Comparison of ENCODE assay signal across 15 mouse cellular contexts in genomic region chr9:66205702-66206101, GRCm38 (mm10). TPM values are rescaled to one million over a fixed set of nuclear protein-coding genes. Genes with fewer than 3 reads are reported as not detected.
DNase-seq lines count a peak whose midpoint lies in the region; ATAC-seq and TF ChIP-seq lines count a peak whose summit lies in the region.
"Had no signal": no experiment of that assay in that cellular context is flagged by ENCODE, and none has a peak within 500 bp of the region (broad histone marks: within the 10 kb centered on the region; RNA-seq: fewer than 3 reads in every experiment).

No protein-coding gene starts in this region.

- H3K4me2 ChIP-seq in midbrain, embryonic 15.5 days = no peak overlapping the region
- H3K4me2 ChIP-seq: heart, embryonic 13.5 days; hindbrain, embryonic 15.5 days; kidney, embryonic 15.5 days; limb, embryonic 12.5 days had no signal

- no peak for TF ChIP-seq CTCF in small intestine, adult 2 months (IDR thresholded peaks at IDR 0.05; ENCODE audit: extremely low read depth, insufficient read length, insufficient replicate concordance, low read depth, low read length)

- no peaks in the 10 kb centered on the region for H3K27me3 ChIP-seq in small intestine, adult 2 months (ENCODE audit: control insufficient read depth, insufficient read depth, low read length)
- no peaks in the 10 kb centered on the region for H3K27me3 ChIP-seq in midbrain, embryonic 15.5 days (replicated peaks)
- H3K27me3 ChIP-seq: heart, embryonic 13.5 days; hindbrain, embryonic 15.5 days; kidney, embryonic 15.5 days; limb, embryonic 12.5 days had no signal

- no peak for TF ChIP-seq POLR2A in small intestine, adult 2 months (IDR thresholded peaks at IDR 0.05; ENCODE audit: low read depth, low read length)

- peak overlapping the region; percentile 24; the same call in 1 of the 2 replicates for H3K27ac ChIP-seq in small intestine, adult 2 months (ENCODE audit: insufficient read depth, low read depth, low read length)
- no peak overlapping the region for H3K27ac ChIP-seq in midbrain, embryonic 15.5 days
- H3K27ac ChIP-seq: hindbrain, embryonic 15.5 days; kidney, embryonic 15.5 days; limb, embryonic 12.5 days had no signal

- no peak overlapping the region for H3K9ac ChIP-seq in midbrain, embryonic 15.5 days
- H3K9ac ChIP-seq: heart, embryonic 13.5 days; hindbrain, embryonic 15.5 days; kidney, embryonic 15.5 days; limb, embryonic 12.5 days had no signal

- H3K4me3 ChIP-seq in small intestine, adult 2 months (ENCODE audit: low read depth, low read length) = no peak overlapping the region
- H3K4me3 ChIP-seq in midbrain, embryonic 15.5 days = no peak overlapping the region
- H3K4me3 ChIP-seq: heart, embryonic 13.5 days; hindbrain, embryonic 15.5 days; kidney, embryonic 15.5 days; limb, embryonic 12.5 days had no signal

- peak; percentile 95 for DNase-seq in heart, adult 11 months
- no peak for DNase-seq in heart, adult 9 months (ENCODE audit: low spot score in 2 of 2)
- DNase-seq in right cerebral cortex, postnatal 14 days = peak; percentile 14
- DNase-seq in right cerebral cortex, adult 2 months (ENCODE audit: low spot score in 2 of 2) = no peak
- DNase-seq in gastrocnemius, postnatal 4 days (ENCODE audit: low spot score in 2 of 2) = peak; percentile 20 to 39
- DNase-seq in liver = no peak
- DNase-seq: adrenal gland, postnatal 36 days; lung, adult 2 months; thymus, postnatal 14 days had no signal

- no peaks in the 10 kb centered on the region for H3K36me3 ChIP-seq in small intestine, adult 2 months (ENCODE audit: control insufficient read depth, insufficient read depth, low read length)
- no peaks in the 10 kb centered on the region for H3K36me3 ChIP-seq in midbrain, embryonic 15.5 days (replicated peaks)
- H3K36me3 ChIP-seq: heart, embryonic 13.5 days; hindbrain, embryonic 15.5 days; kidney, embryonic 15.5 days; limb, embryonic 12.5 days had no signal

- ATAC-seq in midbrain, embryonic 15.5 days (replicated peaks) = no peak

- peaks cover 29% of the 10 kb centered on the region for H3K4me1 ChIP-seq in small intestine, adult 2 months (ENCODE audit: control insufficient read depth, insufficient read depth, insufficient read length, low read length)
- H3K4me1 ChIP-seq in midbrain, embryonic 15.5 days = no peaks in the 10 kb centered on the region
- H3K4me1 ChIP-seq: hindbrain, embryonic 15.5 days; kidney, embryonic 15.5 days; limb, embryonic 12.5 days had no signal

- no peaks in the 10 kb centered on the region for H3K9me3 ChIP-seq in midbrain, embryonic 15.5 days
- H3K9me3 ChIP-seq: heart, embryonic 13.5 days; hindbrain, embryonic 15.5 days; kidney, embryonic 15.5 days; limb, embryonic 12.5 days had no signal

- WGBS in small intestine, adult 2 months = 33% methylated on average over 9 of the region's 9 CpGs
- 95% methylated on average over 9 of the region's 9 CpGs for WGBS in midbrain, embryonic 15.5 days

RNA-seq across cellular contexts. Expression of gene Dapk2, which starts 47.7 kb away (rescaled TPM):
- total RNA-seq in gastrocnemius, postnatal 4 days (2021) = 10 to 100 TPM; 10.2 to 12.3 TPM
- polyA plus RNA-seq in small intestine, adult 2 months (2012; rRNA removed) = 5.6 and 8.2 TPM in 2 replicates
- polyA plus RNA-seq in midbrain, embryonic 15.5 days (2015; fragmentation: Nextera tagmentation; extraction: Ambion mirVana) = 0.82 and 1.4 TPM in 2 replicates

Comparison
In these comparisons a context has a peak if more than half of its experiments do, and no peak if none do; other contexts are left out.
1. DNase-seq: peak in heart, adult 11 months (single experiment), right cerebral cortex, postnatal 14 days (single experiment) and gastrocnemius, postnatal 4 days (2 of 2); none in heart, adult 9 months (0 of 2), right cerebral cortex, adult 2 months (0 of 2) and liver (single experiment).